Mouse (Mus musculus) heart, adult 2 months (tissue): Measurements from ENCODE around the gene Ppp1r8. TPM values are rescaled to one million over a fixed set of nuclear protein-coding genes. Genes with fewer than 3 reads are reported as not detected.
A peak's percentile ranks its signal among the peaks of the same experiment; 100 is the strongest.

Experiments used
- DNase-seq, 2 experiments: peaks; one replicate each; pipeline ENCODE4 v3.0.0; 2021
- H3K27ac ChIP-seq: fragments of 200-600 bp; 2 replicates; pipeline ENCODE4 v1.8.1; 2022
- H3K27me3 ChIP-seq: fragments of 200-500 bp; 2 replicates; pipeline ENCODE4 v1.6.1; 2012; ENCODE audit warnings: mild to moderate bottlenecking, low read length, inconsistent platforms, mixed read lengths; ENCODE audit not compliant: control insufficient read depth, insufficient read depth
- H3K36me3 ChIP-seq: fragments of 200-500 bp; 2 replicates; pipeline ENCODE4 v1.6.1; 2012; ENCODE audit warnings: low read length, inconsistent platforms; ENCODE audit not compliant: control insufficient read depth, insufficient read depth
- H3K4me1 ChIP-seq: fragments of 200-500 bp; 2 replicates; pipeline ENCODE4 v1.6.1; 2011; ENCODE audit warnings: low read length; ENCODE audit not compliant: control insufficient read depth, insufficient read depth
- H3K4me3 ChIP-seq: fragments of 200-600 bp; 2 replicates; pipeline ENCODE4 v1.8.1; 2022
- H3K79me2 ChIP-seq: fragments of 200-500 bp; replicated peaks from 2 replicates; pipeline ENCODE4 v1.6.1; 2012; ENCODE audit warnings: mild to moderate bottlenecking, inconsistent platforms, low read length, moderate library complexity, mixed read lengths; ENCODE audit not compliant: control insufficient read depth, insufficient read depth
- H3K9ac ChIP-seq: fragments of 200-500 bp; 2 replicates; pipeline ENCODE4 v1.6.1; 2012; ENCODE audit warnings: low read depth, mild to moderate bottlenecking, control low read depth, inconsistent platforms, low read length, mixed read lengths
- CTCF ChIP-seq: fragments of 200-600 bp; IDR thresholded peaks from 2 replicates; pipeline ENCODE4 v1.8.1; 2022; ENCODE audit warnings: antibody characterized with exemption, mild to moderate bottlenecking, moderate library complexity
- EP300 ChIP-seq: fragments of 200-500 bp; IDR thresholded peaks from 2 replicates; pipeline ENCODE4 v1.6.1; 2011; ENCODE audit warnings: low read depth, low read length, control low read depth; ENCODE audit not compliant: insufficient read depth
- POLR2A ChIP-seq: fragments of 200-500 bp; IDR thresholded peaks from 2 replicates; pipeline ENCODE4 v1.6.1; 2011; ENCODE audit warnings: mild to moderate bottlenecking, low read depth, low read length, control low read depth; ENCODE audit not compliant: insufficient read depth
- WGBS: fragments of 180-500 bp; shearing (Covaris S2); methylation state at CpG from one replicate; pipeline ENCODE4 v1.1.7; 2018; 5-methylcytosine and 5-hydroxymethylcytosine counted together
- intact Hi-C: fragments of 180-260 bp; cut with DNase I; formaldehyde crosslinking; loops from one replicate; pipeline ENCODE4 v1.15.1; 2025
- polyA plus RNA-seq: library from polyadenylated mRNA; depleted of rRNA; stranded (reverse); fragments of >200 nt; gene quantifications from 2 replicates; pipeline ENCODE4 v1.2.3, GENCODE M21; 2012
- total RNA-seq, 2 experiments: library from RNA; stranded (reverse); gene quantifications; 2 replicates each; pipeline ENCODE4 v1.2.3; 2021

Gene Ppp1r8
- total and polyA plus RNA-seq, 3 experiments = 18.2 to 19.3 (median 18.2) TPM

GRCm38 (mm10) chr4:132805599-132806197, 37.3 kb downstream of the Ppp1r8 start:
- no peak overlapping the region for H3K4me3 ChIP-seq
- no peak overlapping the region for H3K27ac ChIP-seq
- TF ChIP-seq CTCF (no peak), POLR2A (no peak), EP300 (no peak)
- peaks cover 13% of the 10 kb centered on the region for H3K4me1 ChIP-seq
- H3K79me2 ChIP-seq = no peaks in the 10 kb centered on the region
- H3K36me3 ChIP-seq = no peaks in the 10 kb centered on the region
- DNase-seq = no peak
- no peaks in the 10 kb centered on the region for H3K27me3 ChIP-seq
- H3K9ac ChIP-seq = no peak overlapping the region
- intact Hi-C loops = no loop called here
- WGBS = 53% methylated on average over 12 of the region's 12 CpGs

GRCm38 (mm10) chr4:132805146-132805545, 37.8 kb downstream of the Ppp1r8 start:
- no peak overlapping the region for H3K27ac ChIP-seq
- no peaks in the 10 kb centered on the region for H3K79me2 ChIP-seq
- H3K27me3 ChIP-seq = no peaks in the 10 kb centered on the region
- intact Hi-C loops = no loop called here
- TF ChIP-seq CTCF = no peak
- TF ChIP-seq EP300 = no peak
- TF ChIP-seq POLR2A = no peak
- 80% methylated on average over 5 of the region's 5 CpGs for WGBS
- H3K4me3 ChIP-seq = no peak overlapping the region
- H3K36me3 ChIP-seq = no peaks in the 10 kb centered on the region
- peaks cover 13% of the 10 kb centered on the region for H3K4me1 ChIP-seq
- no peak overlapping the region for H3K9ac ChIP-seq
- no peak for DNase-seq

- H3K27me3 ChIP-seq = no peaks in the 10 kb centered on the region
- intact Hi-C loops = no loop called here
- no peaks in the 10 kb centered on the region for H3K79me2 ChIP-seq
- H3K27ac ChIP-seq = no peak overlapping the region
- no peak for TF ChIP-seq EP300
- no peak for TF ChIP-seq CTCF
- DNase-seq = peak in 1 of 2 experiments; percentile 33
- 86% methylated on average over 6 of the region's 6 CpGs for WGBS
- H3K9ac ChIP-seq = no peak overlapping the region
- H3K4me3 ChIP-seq = no peak overlapping the region
- H3K4me1 ChIP-seq = peaks cover 13% of the 10 kb centered on the region
- no peaks in the 10 kb centered on the region for H3K36me3 ChIP-seq
Observed at GRCm38 (mm10) chr4:132804331-132804730, 38.6 kb downstream of the Ppp1r8 start.

- TF ChIP-seq CTCF (no peak), POLR2A (no peak), EP300 (no peak)
- no peak overlapping the region for H3K27ac ChIP-seq
- no peak for DNase-seq
Observed at GRCm38 (mm10) chr4:132803876-132804275, 39.1 kb downstream of the Ppp1r8 start.

GRCm38 (mm10) chr4:132803212-132803611, 39.8 kb downstream of the Ppp1r8 start:
- no peak for DNase-seq
- Histone ChIP-seq H3K4me3 (no peak overlapping the region), H3K36me3 (no peaks in the 10 kb centered on the region), H3K9ac (no peak overlapping the region), H3K27me3 (no peaks in the 10 kb centered on the region), H3K79me2 (no peaks in the 10 kb centered on the region), H3K4me1 (peaks cover 10% of the 10 kb centered on the region), H3K27ac (peak overlapping the region; percentile 72; the same call in 1 of the 2 replicates)
- WGBS = 90% methylated on average over 5 of the region's 5 CpGs
- TF ChIP-seq POLR2A = no peak
- TF ChIP-seq EP300 = no peak
- no peak for TF ChIP-seq CTCF
- intact Hi-C loops = no loop called here

More at GRCm38 (mm10) chr4:132803876-132804275, 39.1 kb downstream of the Ppp1r8 start:
- H3K4me1 ChIP-seq = peaks cover 13% of the 10 kb centered on the region
- H3K27me3 ChIP-seq = no peaks in the 10 kb centered on the region
- intact Hi-C loops = no loop called here
- H3K79me2 ChIP-seq = no peaks in the 10 kb centered on the region
- WGBS = 95% methylated on average over 7 of the region's 7 CpGs
- H3K36me3 ChIP-seq = no peaks in the 10 kb centered on the region
- H3K4me3 ChIP-seq = no peak overlapping the region
- no peak overlapping the region for H3K9ac ChIP-seq

GRCm38 (mm10) chr4:132802171-132802637, 40.8 kb downstream of the Ppp1r8 start:
- H3K79me2 ChIP-seq = no peaks in the 10 kb centered on the region
- no peaks in the 10 kb centered on the region for H3K36me3 ChIP-seq
- no peak overlapping the region for H3K9ac ChIP-seq
- peak overlapping the region; percentile 14; the same call in 1 of the 2 replicates for H3K4me3 ChIP-seq
- DNase-seq = peak; percentile 55 to 71
- no peaks in the 10 kb centered on the region for H3K27me3 ChIP-seq
- peaks cover 7% of the 10 kb centered on the region for H3K4me1 ChIP-seq
- intact Hi-C loops = no loop called here
- TF ChIP-seq POLR2A = peak; percentile 46; the same call in 1 of the 2 replicates
- peak; percentile 91 for TF ChIP-seq EP300
- no peak for TF ChIP-seq CTCF
- WGBS = 43% methylated on average over 16 of the region's 16 CpGs
- H3K27ac ChIP-seq = peak overlapping the region; percentile 69
